Mouse (Mus musculus) adipose tissue, adult 10 weeks (tissue): ENCODE results near the gene Oxa1l. TPM values are rescaled to one million over a fixed set of nuclear protein-coding genes. Genes with fewer than 3 reads are reported as not detected.

ENCODE experiments used
- polyA plus RNA-seq: library from polyadenylated mRNA; stranded (reverse); fragments of 350-450 nt; fragmentation: Illumina TruSeq; extraction: RNeasy Lipid Tissue Mini Kit (QIAGEN cat#74804); gene quantifications from one replicate; pipeline ENCODE4 v1.2.3, GENCODE M21; 2014; ENCODE audit warnings: low read depth, low replicate concordance

The Oxa1l gene
- 52.2 TPM for polyA plus RNA-seq

DNA sequence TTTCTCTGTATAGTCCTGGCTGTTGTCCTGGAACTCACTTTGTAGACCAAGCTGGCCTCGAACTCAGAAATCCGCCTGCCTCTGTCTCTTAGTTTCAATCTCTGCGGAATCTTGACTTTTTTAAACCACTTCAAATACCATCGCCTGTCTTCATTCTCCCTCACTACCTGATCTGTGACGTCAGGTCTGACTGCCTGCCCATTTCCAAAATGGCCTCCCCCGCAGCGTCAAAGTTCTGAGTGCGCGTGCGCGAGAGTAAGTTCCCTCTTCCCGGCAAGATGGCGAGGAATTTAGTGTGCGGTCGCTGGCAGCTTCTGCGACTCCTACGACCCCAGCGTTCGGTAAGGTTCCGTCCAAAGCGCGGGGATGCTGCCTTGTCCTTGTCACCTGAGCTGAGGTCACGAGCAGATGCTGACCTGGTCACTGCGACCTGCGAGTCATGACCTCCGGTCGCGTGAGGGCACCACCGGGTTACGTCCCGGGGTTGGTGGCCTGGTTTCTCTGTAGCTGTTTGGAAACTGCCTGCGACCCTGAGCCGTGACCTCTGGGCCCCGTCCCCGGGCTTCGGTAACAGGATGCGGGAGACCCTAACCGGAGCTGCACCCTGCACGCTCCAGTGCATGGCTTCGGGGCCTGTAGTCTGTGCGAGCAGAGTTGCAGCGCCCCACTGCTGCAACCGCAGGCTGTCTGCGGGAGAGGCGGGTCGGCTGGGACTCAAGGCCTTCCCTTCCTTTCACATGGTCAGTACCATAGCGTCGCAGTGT is at the start of gene Oxa1l:
Gene Oxa1l (plus strand): TSS at position 258 of the 764 bp plus-strand sequence.

DNA sequence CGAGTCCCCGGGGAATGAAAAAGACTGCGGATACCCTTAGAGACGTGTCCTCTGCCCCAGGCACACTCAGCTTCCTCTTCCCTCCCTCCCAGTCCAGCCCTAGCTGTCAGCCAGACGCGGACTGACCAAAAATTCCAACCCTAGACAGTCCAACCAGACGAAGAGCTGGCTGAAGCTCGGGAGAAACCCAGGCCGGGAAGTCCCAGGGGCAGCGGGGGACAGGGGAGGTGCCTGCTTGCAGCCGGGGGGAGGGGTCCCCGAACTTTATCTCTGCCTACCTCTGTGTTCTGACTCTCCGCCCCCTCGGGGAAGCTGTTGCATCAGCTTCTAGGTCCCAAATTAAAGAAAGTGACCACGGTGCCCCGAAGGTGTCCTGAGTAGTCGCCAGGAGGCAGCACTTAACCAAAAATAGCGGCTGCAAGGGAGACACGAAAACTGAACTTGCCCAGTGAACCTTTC is 57.0 kb downstream of the Oxa1l start, which contains the start of gene Slc7a7:
Gene Slc7a7 (minus strand): TSS at position 158 of the 459 bp plus-strand sequence.

Other genes starting within 250 kb of the Oxa1l start
- gene Dad1, start 106.7 kb upstream of the Oxa1l start, polyA plus RNA-seq = 250 TPM
- 85.2 TPM for gene Abhd4, start 106.6 kb upstream of the Oxa1l start, polyA plus RNA-seq
- not detected for gene Olfr49, start 75.9 kb upstream of the Oxa1l start, polyA plus RNA-seq
- gene Slc7a7, start 56.9 kb downstream of the Oxa1l start, polyA plus RNA-seq = 6.5 TPM
- gene Mrpl52, start 66.1 kb downstream of the Oxa1l start, polyA plus RNA-seq = 215 TPM
- 66.6 TPM for gene Mmp14, start 70.8 kb downstream of the Oxa1l start, polyA plus RNA-seq
- gene Lrp10, start 103.3 kb downstream of the Oxa1l start, polyA plus RNA-seq = 74.3 TPM
- 0.63 TPM for gene Rem2, start 115.3 kb downstream of the Oxa1l start, polyA plus RNA-seq
- 33.9 TPM for gene Prmt5, start 156.7 kb downstream of the Oxa1l start, polyA plus RNA-seq
- gene Haus4, start 193.8 kb downstream of the Oxa1l start, polyA plus RNA-seq = 59.7 TPM
- 27.0 TPM for gene Ajuba, start 216.7 kb downstream of the Oxa1l start, polyA plus RNA-seq
- 5.2 TPM for gene 4931414P19Rik, start 245.2 kb downstream of the Oxa1l start, polyA plus RNA-seq